Mouse (Mus musculus) hindbrain, embryonic 16.5 days (tissue): ENCODE results near the gene Dnah6. TPM values are rescaled to one million over a fixed set of nuclear protein-coding genes. Genes with fewer than 3 reads are reported as not detected.
A peak's percentile ranks its signal among the peaks of the same experiment; 100 is the strongest.

Experiments used
- ATAC-seq: fragments of 200-750 bp; cut with Nextera tagmentation; 2 replicates; pipeline ENCODE4 v1.8.0; 2017; ENCODE audit warnings: moderate TSS enrichment, moderate library complexity
- H3K27ac ChIP-seq: fragments of 300-500 bp; sonication (generic); 2 replicates; pipeline ENCODE4 v1.5.1; 2014; ENCODE audit warnings: low read depth, mild to moderate bottlenecking, control low read depth, low read length, moderate library complexity
- H3K27me3 ChIP-seq: fragments of 300-500 bp; sonication (generic); replicated peaks from 2 replicates; pipeline ENCODE4 v1.6.1; 2014; ENCODE audit warnings: low read length; ENCODE audit not compliant: control insufficient read depth, insufficient read depth
- H3K36me3 ChIP-seq: fragments of 300-500 bp; sonication (generic); 2 replicates; pipeline ENCODE4 v1.6.1; 2014; ENCODE audit warnings: mild to moderate bottlenecking, low read length, moderate library complexity, mixed read lengths; ENCODE audit not compliant: control insufficient read depth, insufficient read depth
- H3K4me1 ChIP-seq: fragments of 300-500 bp; sonication (generic); 2 replicates; pipeline ENCODE4 v1.6.1; 2014; ENCODE audit warnings: low read depth, low read length; ENCODE audit not compliant: control insufficient read depth, insufficient read depth
- H3K4me2 ChIP-seq: fragments of 300-500 bp; sonication (generic); 2 replicates; pipeline ENCODE4 v1.6.1; 2014; ENCODE audit warnings: mild to moderate bottlenecking, low read length, control low read depth, moderate library complexity
- H3K4me3 ChIP-seq: fragments of 300-500 bp; sonication (generic); 2 replicates; pipeline ENCODE4 v1.5.1; 2014; ENCODE audit warnings: mild to moderate bottlenecking, low read length, control low read depth, moderate library complexity
- H3K9ac ChIP-seq: fragments of 300-500 bp; sonication (generic); 2 replicates; pipeline ENCODE4 v1.6.1; 2014; ENCODE audit warnings: low read depth, mild to moderate bottlenecking, control low read depth, low read length, moderate library complexity
- H3K9me3 ChIP-seq: fragments of 300-500 bp; sonication (generic); 2 replicates; pipeline ENCODE4 v1.6.1; 2014; ENCODE audit warnings: mild to moderate bottlenecking, low read length, moderate library complexity; ENCODE audit not compliant: control insufficient read depth
- WGBS: fragments of 180-500 bp; shearing (Covaris S2); extraction: QIAGEN DNeasy Blood & Tissue Kit; methylation state at CpG from one replicate; pipeline ENCODE4 v1.1.7; 2014; 5-methylcytosine and 5-hydroxymethylcytosine counted together
- polyA plus RNA-seq: library from polyadenylated mRNA; unstranded; fragments of >200 nt; fragmentation: Nextera tagmentation; extraction: Ambion mirVana; gene quantifications from 2 replicates; pipeline ENCODE4 v1.2.1, GENCODE M21; 2015

The Dnah6 gene
- polyA plus RNA-seq = 0.37 and 0.43 TPM in 2 replicates

- ATAC-seq = peak; percentile 99
- H3K4me2 ChIP-seq = peak within 1 kb of the TSS; percentile 55
- H3K4me1 ChIP-seq = peaks cover 3% of the 10 kb centered on the region; the same call in 1 of the 2 replicates
- H3K36me3 ChIP-seq = no peaks in the 10 kb centered on the region
- peak within 1 kb of the TSS; percentile 46 for H3K9ac ChIP-seq
- H3K27ac ChIP-seq = peak within 1 kb of the TSS; percentile 58
- 35% methylated on average over 25 of the region's 25 CpGs for WGBS
- H3K4me3 ChIP-seq = peak within 1 kb of the TSS; percentile 36
- no peaks in the 10 kb centered on the region for H3K27me3 ChIP-seq
- no peaks in the 10 kb centered on the region for H3K9me3 ChIP-seq
Measured at GRCm38 (mm10) chr6:73221189-73221957, at the start of gene Dnah6. Dnah6 (minus strand) TSS chr6:73221651.

- ATAC-seq = no peak
- H3K4me1 ChIP-seq = no peaks in the 10 kb centered on the region
- H3K36me3 ChIP-seq = peaks cover 36% of the 10 kb centered on the region
- H3K4me3 ChIP-seq = no peak overlapping the region
- no peak overlapping the region for H3K27ac ChIP-seq
- 97% methylated on average over 3 of the region's 3 CpGs for WGBS
- H3K27me3 ChIP-seq = no peaks in the 10 kb centered on the region
- H3K9me3 ChIP-seq = no peaks in the 10 kb centered on the region
- no peak overlapping the region for H3K9ac ChIP-seq
- H3K4me2 ChIP-seq = no peak overlapping the region
Measured at GRCm38 (mm10) chr6:73269374-73269773, 47.9 kb upstream of the Dnah6 start.

- no peak overlapping the region for H3K9ac ChIP-seq
- peaks cover 43% of the 10 kb centered on the region for H3K36me3 ChIP-seq
- no peaks in the 10 kb centered on the region for H3K27me3 ChIP-seq
- 96% methylated on average over 8 of the region's 8 CpGs for WGBS
- no peak overlapping the region for H3K4me2 ChIP-seq
- no peak for ATAC-seq
- H3K27ac ChIP-seq = no peak overlapping the region
- H3K4me3 ChIP-seq = no peak overlapping the region
- no peaks in the 10 kb centered on the region for H3K4me1 ChIP-seq
- H3K9me3 ChIP-seq = no peaks in the 10 kb centered on the region
Measured at GRCm38 (mm10) chr6:73267738-73268311, 46.4 kb upstream of the Dnah6 start.

- 30% methylated on average over 2 of the region's 2 CpGs for WGBS
- Histone ChIP-seq H3K9ac (no peak overlapping the region), H3K4me3 (no peak overlapping the region), H3K9me3 (no peaks in the 10 kb centered on the region), H3K4me2 (no peak overlapping the region), H3K27ac (no peak overlapping the region), H3K27me3 (no peaks in the 10 kb centered on the region), H3K4me1 (no peaks in the 10 kb centered on the region), H3K36me3 (peaks cover 37% of the 10 kb centered on the region)
- ATAC-seq = no peak
Measured at GRCm38 (mm10) chr6:73264801-73265200, 43.4 kb upstream of the Dnah6 start.

GRCm38 (mm10) chr6:73260110-73260509 is 38.7 kb upstream of the Dnah6 start:
- ATAC-seq = no peak
- H3K9ac ChIP-seq = no peak overlapping the region
- H3K9me3 ChIP-seq = no peaks in the 10 kb centered on the region
- H3K4me2 ChIP-seq = no peak overlapping the region
- no peaks in the 10 kb centered on the region for H3K4me1 ChIP-seq
- peaks cover 34% of the 10 kb centered on the region for H3K36me3 ChIP-seq
- no peaks in the 10 kb centered on the region for H3K27me3 ChIP-seq
- 89% methylated on average over 6 of the region's 6 CpGs for WGBS
- no peak overlapping the region for H3K27ac ChIP-seq
- H3K4me3 ChIP-seq = no peak overlapping the region

GRCm38 (mm10) chr6:73257068-73257467 is 35.6 kb upstream of the Dnah6 start:
- Histone ChIP-seq H3K27me3 (no peaks in the 10 kb centered on the region), H3K9ac (no peak overlapping the region), H3K9me3 (no peaks in the 10 kb centered on the region), H3K4me2 (no peak overlapping the region), H3K4me3 (no peak overlapping the region), H3K27ac (no peak overlapping the region), H3K36me3 (peaks cover 17% of the 10 kb centered on the region), H3K4me1 (peaks cover 4% of the 10 kb centered on the region; the same call in 1 of the 2 replicates)
- 85% methylated on average over 7 of the region's 7 CpGs for WGBS
- ATAC-seq = no peak

GRCm38 (mm10) chr6:73254307-73255228 is 33.1 kb upstream of the Dnah6 start:
- ATAC-seq = peak; percentile 29; the same call in 1 of the 2 replicates
- H3K9ac ChIP-seq = no peak overlapping the region

GRCm38 (mm10) chr6:73253584-73253983 is 32.1 kb upstream of the Dnah6 start:
- no peak overlapping the region for H3K27ac ChIP-seq
- no peak overlapping the region for H3K4me2 ChIP-seq
- ATAC-seq = no peak
- H3K9ac ChIP-seq = no peak overlapping the region
- H3K4me1 ChIP-seq = peaks cover 12% of the 10 kb centered on the region
- no peak overlapping the region for H3K4me3 ChIP-seq
- WGBS = 92% methylated on average over 4 of the region's 4 CpGs
- H3K36me3 ChIP-seq = 0 out of 2 replicates have a peak, but pooled peaks cover 4% of the 10 kb centered on the region
- H3K27me3 ChIP-seq = no peaks in the 10 kb centered on the region
- H3K9me3 ChIP-seq = no peaks in the 10 kb centered on the region

More at GRCm38 (mm10) chr6:73254307-73255228, 33.1 kb upstream of the Dnah6 start:
- Histone ChIP-seq H3K4me2 (no peak overlapping the region), H3K27me3 (no peaks in the 10 kb centered on the region), H3K9me3 (no peaks in the 10 kb centered on the region), H3K36me3 (peaks cover 9% of the 10 kb centered on the region), H3K27ac (no peak overlapping the region), H3K4me3 (no peak overlapping the region), H3K4me1 (peaks cover 8% of the 10 kb centered on the region)
- WGBS = 86% methylated on average over 9 of the region's 9 CpGs
